Mouse (Mus musculus) heart, adult 2 months (tissue): ENCODE results near the gene 3110018I06Rik. TPM values are rescaled to one million over a fixed set of nuclear protein-coding genes. Genes with fewer than 3 reads are reported as not detected.

ENCODE experiments used
- DNase-seq, 2 experiments: peaks; one replicate each; pipeline ENCODE4 v3.0.0; 2021
- H3K27ac ChIP-seq: fragments of 200-600 bp; 2 replicates; pipeline ENCODE4 v1.8.1; 2022
- H3K27me3 ChIP-seq: fragments of 200-500 bp; 2 replicates; pipeline ENCODE4 v1.6.1; 2012; ENCODE audit warnings: mild to moderate bottlenecking, low read length, inconsistent platforms, mixed read lengths; ENCODE audit not compliant: control insufficient read depth, insufficient read depth
- H3K36me3 ChIP-seq: fragments of 200-500 bp; 2 replicates; pipeline ENCODE4 v1.6.1; 2012; ENCODE audit warnings: low read length, inconsistent platforms; ENCODE audit not compliant: control insufficient read depth, insufficient read depth
- H3K4me1 ChIP-seq: fragments of 200-500 bp; 2 replicates; pipeline ENCODE4 v1.6.1; 2011; ENCODE audit warnings: low read length; ENCODE audit not compliant: control insufficient read depth, insufficient read depth
- H3K4me3 ChIP-seq: fragments of 200-600 bp; 2 replicates; pipeline ENCODE4 v1.8.1; 2022
- H3K79me2 ChIP-seq: fragments of 200-500 bp; replicated peaks from 2 replicates; pipeline ENCODE4 v1.6.1; 2012; ENCODE audit warnings: mild to moderate bottlenecking, inconsistent platforms, low read length, moderate library complexity, mixed read lengths; ENCODE audit not compliant: control insufficient read depth, insufficient read depth
- H3K9ac ChIP-seq: fragments of 200-500 bp; 2 replicates; pipeline ENCODE4 v1.6.1; 2012; ENCODE audit warnings: low read depth, mild to moderate bottlenecking, control low read depth, inconsistent platforms, low read length, mixed read lengths
- CTCF ChIP-seq: fragments of 200-600 bp; IDR thresholded peaks from 2 replicates; pipeline ENCODE4 v1.8.1; 2022; ENCODE audit warnings: antibody characterized with exemption, mild to moderate bottlenecking, moderate library complexity
- EP300 ChIP-seq: fragments of 200-500 bp; IDR thresholded peaks from 2 replicates; pipeline ENCODE4 v1.6.1; 2011; ENCODE audit warnings: low read depth, low read length, control low read depth; ENCODE audit not compliant: insufficient read depth
- POLR2A ChIP-seq: fragments of 200-500 bp; IDR thresholded peaks from 2 replicates; pipeline ENCODE4 v1.6.1; 2011; ENCODE audit warnings: mild to moderate bottlenecking, low read depth, low read length, control low read depth; ENCODE audit not compliant: insufficient read depth
- WGBS: fragments of 180-500 bp; shearing (Covaris S2); methylation state at CpG from one replicate; pipeline ENCODE4 v1.1.7; 2018; 5-methylcytosine and 5-hydroxymethylcytosine counted together
- intact Hi-C: fragments of 180-260 bp; cut with DNase I; formaldehyde crosslinking; loops from one replicate; pipeline ENCODE4 v1.15.1; 2025
- polyA plus RNA-seq: library from polyadenylated mRNA; depleted of rRNA; stranded (reverse); fragments of >200 nt; gene quantifications from 2 replicates; pipeline ENCODE4 v1.2.3, GENCODE M21; 2012
- total RNA-seq, 2 experiments: library from RNA; stranded (reverse); gene quantifications; 2 replicates each; pipeline ENCODE4 v1.2.3; 2021

Gene 3110018I06Rik
- total and polyA plus RNA-seq, 3 experiments = not detected

- intact Hi-C loops = no loop called here
- no peak overlapping the region for H3K4me3 ChIP-seq
- TF ChIP-seq CTCF = no peak
- TF ChIP-seq EP300 = no peak
- no peak for TF ChIP-seq POLR2A
- H3K36me3 ChIP-seq = no peaks in the 10 kb centered on the region
- H3K4me1 ChIP-seq = no peaks in the 10 kb centered on the region
- no peak overlapping the region for H3K27ac ChIP-seq
- no peak overlapping the region for H3K9ac ChIP-seq
- no peaks in the 10 kb centered on the region for H3K79me2 ChIP-seq
- H3K27me3 ChIP-seq = no peaks in the 10 kb centered on the region
- no peak for DNase-seq
- WGBS = 85% methylated on average over 3 of the region's 3 CpGs
Measured at GRCm38 (mm10) chr12:107520941-107521340, 32.5 kb downstream of the 3110018I06Rik start.

- Histone ChIP-seq H3K9ac (no peak overlapping the region), H3K4me1 (no peaks in the 10 kb centered on the region), H3K36me3 (no peaks in the 10 kb centered on the region), H3K27ac (no peak overlapping the region), H3K79me2 (no peaks in the 10 kb centered on the region), H3K4me3 (no peak overlapping the region), H3K27me3 (no peaks in the 10 kb centered on the region)
- WGBS = 64% methylated on average over 1 of the region's 1 CpGs
- intact Hi-C loops = no loop called here
- no peak for DNase-seq
- no peak for TF ChIP-seq POLR2A
- no peak for TF ChIP-seq CTCF
- no peak for TF ChIP-seq EP300
Measured at GRCm38 (mm10) chr12:107528346-107528880, 40.0 kb downstream of the 3110018I06Rik start.

GRCm38 (mm10) chr12:107532871-107533270, 44.4 kb downstream of the 3110018I06Rik start:
- H3K27ac ChIP-seq = no peak overlapping the region
- no peaks in the 10 kb centered on the region for H3K79me2 ChIP-seq
- H3K36me3 ChIP-seq = no peaks in the 10 kb centered on the region
- no peaks in the 10 kb centered on the region for H3K4me1 ChIP-seq
- no peak for DNase-seq
- WGBS = 93% methylated on average over 7 of the region's 7 CpGs
- H3K9ac ChIP-seq = no peak overlapping the region
- intact Hi-C loops = no loop called here
- no peaks in the 10 kb centered on the region; the same call in 1 of the 2 replicates for H3K27me3 ChIP-seq
- no peak overlapping the region for H3K4me3 ChIP-seq
- TF ChIP-seq CTCF = no peak
- no peak for TF ChIP-seq EP300
- TF ChIP-seq POLR2A = no peak
